Mouse (Mus musculus) intestine, embryonic 14.5 days (tissue): Measurements from ENCODE around the gene Rnf214. TPM values are rescaled to one million over a fixed set of nuclear protein-coding genes. Genes with fewer than 3 reads are reported as not detected.

ENCODE experiments used
- ATAC-seq: fragments of 200-750 bp; cut with Nextera tagmentation; replicated peaks from 2 replicates; pipeline ENCODE4 v1.8.0; 2017; ENCODE audit warnings: low read depth, moderate number of reproducible peaks, moderate TSS enrichment, moderate library complexity; ENCODE audit not compliant: low FRiP score, low TSS enrichment
- DNase-seq: peaks from one replicate; pipeline ENCODE4 v3.0.0-alpha.2; 2018; ENCODE audit warnings: low spot score
- H3K27ac ChIP-seq: fragments of 300-500 bp; sonication (generic); 2 replicates; pipeline ENCODE4 v1.5.1; 2014; ENCODE audit warnings: low read depth, mild to moderate bottlenecking, control low read depth
- H3K27me3 ChIP-seq: fragments of 300-500 bp; sonication (generic); replicated peaks from 2 replicates; pipeline ENCODE4 v1.6.1; 2014; ENCODE audit warnings: low read length, control low read depth; ENCODE audit not compliant: control insufficient read depth, insufficient read depth
- H3K36me3 ChIP-seq: fragments of 300-500 bp; sonication (generic); 2 replicates; pipeline ENCODE4 v1.6.1; 2014; ENCODE audit warnings: low read length, control low read depth; ENCODE audit not compliant: control insufficient read depth, insufficient read depth
- H3K4me1 ChIP-seq: fragments of 300-500 bp; sonication (generic); replicated peaks from 2 replicates; pipeline ENCODE4 v1.6.1; 2014; ENCODE audit warnings: low read length, control low read depth, mixed read lengths; ENCODE audit not compliant: control insufficient read depth, insufficient read depth
- H3K4me2 ChIP-seq: fragments of 300-500 bp; sonication (generic); 2 replicates; pipeline ENCODE4 v1.6.1; 2014; ENCODE audit warnings: low read length
- H3K4me3 ChIP-seq: fragments of 300-500 bp; sonication (generic); 2 replicates; pipeline ENCODE4 v1.5.1; 2014; ENCODE audit warnings: low read depth, low read length, control low read depth, mixed read lengths
- H3K9ac ChIP-seq: fragments of 300-500 bp; sonication (generic); 2 replicates; pipeline ENCODE4 v1.6.1; 2014; ENCODE audit warnings: mild to moderate bottlenecking, low read length
- H3K9me3 ChIP-seq: fragments of 300-500 bp; sonication (generic); 2 replicates; pipeline ENCODE4 v1.6.1; 2016; ENCODE audit warnings: low read length, control low read depth; ENCODE audit not compliant: control insufficient read depth
- WGBS: fragments of 180-500 bp; shearing (Covaris S2); extraction: QIAGEN DNeasy Blood & Tissue Kit; methylation state at CpG from one replicate; pipeline ENCODE4 v1.1.7; 2014; 5-methylcytosine and 5-hydroxymethylcytosine counted together
- polyA plus RNA-seq: library from polyadenylated mRNA; unstranded; fragments of >200 nt; fragmentation: Nextera tagmentation; extraction: Ambion mirVana; gene quantifications from 2 replicates; pipeline ENCODE4 v1.2.1, GENCODE M21; 2014

Rnf214 gene
- polyA plus RNA-seq, 1 experiment from 2014 or later = 47.2 TPM

GRCm38 (mm10) chr9:45946182-45946871 is 39.6 kb upstream of the Rnf214 start:
- ATAC-seq = no peak

GRCm38 (mm10) chr9:45945721-45946120 is 39.0 kb upstream of the Rnf214 start:
- H3K4me3 ChIP-seq = no peak overlapping the region
- H3K27ac ChIP-seq = no peak overlapping the region
- 91% methylated on average over 13 of the region's 13 CpGs for WGBS
- no peak overlapping the region for H3K9ac ChIP-seq
- DNase-seq (no peak), ATAC-seq (no peak)
- H3K9me3 ChIP-seq = no peaks in the 10 kb centered on the region
- H3K4me2 ChIP-seq = no peak overlapping the region
- H3K27me3 ChIP-seq = no peaks in the 10 kb centered on the region
- H3K4me1 ChIP-seq = no peaks in the 10 kb centered on the region
- H3K36me3 ChIP-seq = peaks cover 87% of the 10 kb centered on the region

More at GRCm38 (mm10) chr9:45946182-45946871, 39.6 kb upstream of the Rnf214 start:
- no peaks in the 10 kb centered on the region for H3K27me3 ChIP-seq
- DNase-seq = no peak
- WGBS = 86% methylated on average over 16 of the region's 16 CpGs
- no peaks in the 10 kb centered on the region for H3K4me1 ChIP-seq
- no peaks in the 10 kb centered on the region for H3K9me3 ChIP-seq
- H3K4me3 ChIP-seq = no peak overlapping the region
- no peak overlapping the region for H3K27ac ChIP-seq
- H3K4me2 ChIP-seq = no peak overlapping the region
- no peak overlapping the region for H3K9ac ChIP-seq
- H3K36me3 ChIP-seq = peaks cover 82% of the 10 kb centered on the region

- Histone ChIP-seq H3K36me3 (peaks cover 81% of the 10 kb centered on the region), H3K9me3 (no peaks in the 10 kb centered on the region), H3K4me1 (no peaks in the 10 kb centered on the region), H3K27me3 (no peaks in the 10 kb centered on the region), H3K4me2 (no peak overlapping the region), H3K9ac (no peak overlapping the region), H3K27ac (no peak overlapping the region), H3K4me3 (no peak overlapping the region)
- 84% methylated on average over 13 of the region's 13 CpGs for WGBS
- no peak for DNase-seq
- ATAC-seq = no peak
Measured at GRCm38 (mm10) chr9:45944506-45945400, 38.0 kb upstream of the Rnf214 start.

GRCm38 (mm10) chr9:45943628-45944505 is 37.2 kb upstream of the Rnf214 start:
- peaks cover 77% of the 10 kb centered on the region for H3K36me3 ChIP-seq
- H3K4me1 ChIP-seq = no peaks in the 10 kb centered on the region
- H3K9ac ChIP-seq = no peak overlapping the region
- no peak overlapping the region for H3K27ac ChIP-seq
- no peak overlapping the region for H3K4me3 ChIP-seq
- no peak for DNase-seq
- no peaks in the 10 kb centered on the region for H3K27me3 ChIP-seq
- no peak for ATAC-seq
- 92% methylated on average over 8 of the region's 8 CpGs for WGBS
- H3K9me3 ChIP-seq = no peaks in the 10 kb centered on the region
- no peak overlapping the region for H3K4me2 ChIP-seq

GRCm38 (mm10) chr9:45942916-45943315 is 36.2 kb upstream of the Rnf214 start:
- Histone ChIP-seq H3K27ac (no peak overlapping the region), H3K27me3 (no peaks in the 10 kb centered on the region), H3K4me1 (no peaks in the 10 kb centered on the region), H3K36me3 (peaks cover 71% of the 10 kb centered on the region), H3K4me3 (no peak overlapping the region), H3K9ac (no peak overlapping the region), H3K9me3 (no peaks in the 10 kb centered on the region), H3K4me2 (no peak overlapping the region)
- ATAC-seq = no peak
- no peak for DNase-seq
- WGBS = 86% methylated on average over 8 of the region's 8 CpGs

- 88% methylated on average over 16 of the region's 16 CpGs for WGBS
- H3K4me1 ChIP-seq = no peaks in the 10 kb centered on the region
- no peak overlapping the region for H3K4me3 ChIP-seq
- peaks cover 66% of the 10 kb centered on the region for H3K36me3 ChIP-seq
- no peaks in the 10 kb centered on the region for H3K27me3 ChIP-seq
- H3K9me3 ChIP-seq = no peaks in the 10 kb centered on the region
- H3K9ac ChIP-seq = no peak overlapping the region
- no peak overlapping the region for H3K4me2 ChIP-seq
- no peak overlapping the region for H3K27ac ChIP-seq
- DNase-seq (no peak), ATAC-seq (no peak)
Measured at GRCm38 (mm10) chr9:45942464-45942863, 35.8 kb upstream of the Rnf214 start.

GRCm38 (mm10) chr9:45941329-45941888 is 34.7 kb upstream of the Rnf214 start:
- ATAC-seq (no peak), DNase-seq (no peak)
- WGBS = 64% methylated on average over 18 of the region's 18 CpGs
- no peaks in the 10 kb centered on the region for H3K9me3 ChIP-seq
- peaks cover 4% of the 10 kb centered on the region for H3K4me1 ChIP-seq
- H3K9ac ChIP-seq = no peak overlapping the region
- H3K4me2 ChIP-seq = no peak overlapping the region
- no peak overlapping the region for H3K4me3 ChIP-seq
- H3K27ac ChIP-seq = no peak overlapping the region
- peaks cover 61% of the 10 kb centered on the region for H3K36me3 ChIP-seq
- no peaks in the 10 kb centered on the region for H3K27me3 ChIP-seq

- Histone ChIP-seq H3K36me3 (peaks cover 45% of the 10 kb centered on the region), H3K4me3 (no peak overlapping the region), H3K4me2 (no peak overlapping the region), H3K27ac (no peak overlapping the region), H3K9me3 (no peaks in the 10 kb centered on the region), H3K27me3 (no peaks in the 10 kb centered on the region), H3K9ac (no peak overlapping the region), H3K4me1 (peaks cover 15% of the 10 kb centered on the region)
- 90% methylated on average over 6 of the region's 6 CpGs for WGBS
- ATAC-seq (no peak), DNase-seq (no peak)
Measured at GRCm38 (mm10) chr9:45939794-45940193, 33.1 kb upstream of the Rnf214 start.
